Mouse (Mus musculus) retina, adult 2 months (tissue): ENCODE measurements around the gene Uvssa.

Experiments used
- DNase-seq: peaks from one replicate; pipeline ENCODE4 v3.0.0-alpha.2; 2012; ENCODE audit warnings: low read depth, low spot score

The Uvssa gene

GRCm38 (mm10) chr5:33372331-33373038 lies 5.9 kb upstream of the Uvssa start:
- DNase-seq = no peak

GRCm38 (mm10) chr5:33377176-33377575 lies 1.2 kb upstream of the Uvssa start:
- DNase-seq = no peak

- no peak for DNase-seq
These were observed 498 bp upstream of the Uvssa start for GRCm38 (mm10) chr5:33377801-33378301.

- DNase-seq = no peak
These were observed 9.2 kb downstream of the Uvssa start for GRCm38 (mm10) chr5:33387550-33387949.

GRCm38 (mm10) chr5:33393803-33394202 lies 15.5 kb downstream of the Uvssa start:
- DNase-seq = peak; percentile 55

- DNase-seq = no peak
These were observed 17.3 kb downstream of the Uvssa start for GRCm38 (mm10) chr5:33395693-33396092.

- DNase-seq = no peak
These were observed 18.5 kb downstream of the Uvssa start for GRCm38 (mm10) chr5:33396828-33397227.

- no peak for DNase-seq
These were observed 22.5 kb downstream of the Uvssa start for GRCm38 (mm10) chr5:33400819-33401218.

GRCm38 (mm10) chr5:33420313-33420712 lies 42.0 kb downstream of the Uvssa start:
- no peak for DNase-seq

GRCm38 (mm10) chr5:33427461-33427860 lies 49.1 kb downstream of the Uvssa start:
- no peak for DNase-seq

GRCm38 (mm10) chr5:33430106-33430505 lies 51.8 kb downstream of the Uvssa start:
- no peak for DNase-seq

- DNase-seq = no peak
These were observed 52.3 kb downstream of the Uvssa start for GRCm38 (mm10) chr5:33430511-33431172.

- DNase-seq = no peak
These were observed 53.0 kb downstream of the Uvssa start for GRCm38 (mm10) chr5:33431173-33432005.

GRCm38 (mm10) chr5:33432057-33432935 lies 53.9 kb downstream of the Uvssa start:
- no peak for DNase-seq

- no peak for DNase-seq
These were observed 55.1 kb downstream of the Uvssa start, which contains the start of gene Nkx1-1 for GRCm38 (mm10) chr5:33433201-33434138. Nkx1-1 (minus strand) TSS chr5:33433976.

- no peak for DNase-seq
These were observed 55.9 kb downstream of the Uvssa start for GRCm38 (mm10) chr5:33434141-33434780.

- no peak for DNase-seq
These were observed 56.8 kb downstream of the Uvssa start for GRCm38 (mm10) chr5:33435151-33435550.

GRCm38 (mm10) chr5:33435941-33436340 lies 57.6 kb downstream of the Uvssa start:
- DNase-seq = no peak

- DNase-seq = no peak
These were observed 59.9 kb downstream of the Uvssa start for GRCm38 (mm10) chr5:33438214-33438613.
